Mouse (Mus musculus): Measurements from ENCODE around the gene Gga3. TPM values are rescaled to one million over a fixed set of nuclear protein-coding genes. Genes with fewer than 3 reads are reported as not detected.

Gga3 gene
- polyA plus RNA-seq (2017; shearing (Covaris generic)), result 51.5 TPM

DNA sequence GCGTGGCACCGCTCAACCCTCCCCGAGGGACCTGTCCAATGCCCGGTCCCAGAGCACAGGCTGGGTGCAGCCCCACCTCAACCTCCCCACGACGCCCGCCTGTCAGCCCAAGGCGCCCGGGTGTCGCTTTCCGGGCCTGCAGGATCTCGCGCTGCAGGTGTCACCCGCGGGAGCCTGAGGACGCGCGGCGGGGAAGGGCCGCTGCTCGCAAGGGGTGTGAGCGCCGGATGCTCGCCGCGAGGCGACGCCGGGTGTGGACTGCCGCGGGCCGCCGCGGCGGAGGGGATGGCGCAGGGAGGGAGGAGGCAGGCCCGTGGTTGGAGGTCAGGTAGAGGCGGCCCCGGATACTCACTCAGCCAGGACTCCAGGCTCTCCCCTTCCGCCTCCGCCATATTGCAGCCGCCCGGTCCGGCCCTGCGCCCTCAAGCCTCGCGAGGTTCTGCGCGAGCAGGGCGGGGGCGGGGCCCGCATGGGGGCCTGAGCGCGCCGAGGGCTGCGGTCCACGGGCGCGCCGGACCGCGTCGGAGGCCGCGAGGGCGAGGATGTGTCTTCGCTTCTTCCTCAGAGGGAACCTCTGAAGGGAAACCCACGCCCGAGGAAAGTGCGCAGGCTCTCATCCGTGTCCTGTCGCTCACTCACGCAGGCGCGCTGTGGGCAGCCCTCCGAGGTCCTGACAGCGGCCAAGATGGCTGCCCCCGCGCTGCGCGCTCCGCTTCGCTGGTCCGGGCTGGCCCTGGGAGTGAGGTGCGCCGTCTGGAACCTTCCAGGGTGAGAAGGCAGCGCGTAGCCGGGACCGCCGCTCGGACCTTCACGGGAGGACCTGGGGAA, at the start of gene Gga3, which contains the start of gene Mrps7:
TSS of gene Gga3 (minus strand) at position 576 of the 828 bp plus-strand sequence.
TSS of gene Mrps7 (plus strand) at position 450 of the 828 bp plus-strand sequence.

DNA sequence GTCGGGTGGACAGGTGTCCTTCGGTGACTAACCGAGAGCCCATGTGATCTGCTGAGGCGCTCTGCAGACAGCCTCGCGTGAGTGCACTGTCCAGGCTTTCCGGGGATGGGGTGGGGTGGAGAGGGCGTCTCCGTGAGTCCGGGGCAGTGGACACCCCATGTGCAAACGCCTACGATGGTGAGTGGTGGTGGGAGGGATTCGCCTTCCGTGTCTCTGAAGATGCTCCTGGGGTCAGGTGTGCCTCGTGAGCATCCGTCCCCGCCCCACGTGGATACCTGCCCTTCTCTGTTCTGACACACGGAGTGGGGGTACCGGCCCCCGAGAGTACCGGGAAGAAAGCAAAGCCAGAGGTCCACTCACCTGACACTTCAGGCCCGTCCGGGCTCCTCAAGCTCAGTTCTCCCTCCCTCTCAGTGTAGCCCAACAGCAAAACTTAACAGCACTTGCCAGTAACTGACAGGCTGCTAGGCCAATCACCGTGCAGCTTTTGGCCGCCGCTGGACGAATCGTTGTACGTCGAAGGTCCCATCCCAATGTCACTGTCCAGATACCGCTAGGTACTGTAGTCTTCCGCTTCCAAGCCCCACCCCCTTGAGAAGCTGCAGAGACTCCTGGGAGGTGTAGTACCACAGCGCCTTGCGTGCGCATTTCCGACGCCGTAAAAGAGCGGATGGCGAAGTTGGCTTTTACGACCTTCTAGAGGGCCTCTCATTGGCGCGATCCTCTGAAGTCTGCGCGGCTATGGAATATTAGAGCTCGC, 24.0 kb upstream of the Gga3 start, which contains the start of gene Slc25a19:
TSS of gene Slc25a19 (minus strand) at position 591 of the 760 bp plus-strand sequence.

DNA sequence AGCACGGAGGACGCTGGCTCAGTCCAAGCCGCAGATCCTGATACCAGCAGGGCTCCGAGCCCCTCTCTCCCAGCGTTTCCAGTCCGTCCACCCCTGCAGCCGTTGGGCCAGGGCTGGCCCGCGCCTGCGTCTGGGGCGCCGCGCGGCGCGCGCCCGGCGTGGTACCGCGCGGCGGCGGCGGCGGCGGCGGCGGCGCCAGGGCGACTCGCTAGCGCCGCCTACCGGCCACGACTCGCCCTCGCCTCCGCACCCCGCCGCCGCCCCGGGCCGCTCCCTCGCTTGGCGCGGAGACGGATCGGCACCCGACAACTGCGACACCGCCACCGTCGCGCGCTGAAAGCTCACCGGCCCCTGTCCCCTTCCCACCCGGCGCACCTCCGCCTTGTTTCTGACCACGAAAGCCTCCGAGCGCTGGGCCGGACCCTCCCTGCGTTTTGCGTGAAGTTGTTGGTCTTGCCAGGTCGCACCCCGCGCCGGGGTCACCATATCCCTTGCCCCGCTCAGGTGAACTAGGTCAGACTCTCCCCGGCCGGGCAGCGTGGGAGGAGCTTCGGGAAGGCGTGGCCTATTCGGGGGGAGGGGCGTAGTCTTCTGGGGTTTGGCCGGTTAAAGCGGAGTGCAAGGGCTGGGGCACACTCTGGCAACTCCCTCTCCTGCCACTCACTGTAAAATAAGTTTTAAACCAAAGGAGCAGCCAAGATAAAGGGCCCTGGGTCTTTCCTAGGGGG, 8.7 kb upstream of the Gga3 start, which contains the start of gene Mif4gd:
TSS of gene Mif4gd (minus strand) at position 560 of the 728 bp plus-strand sequence.

DNA sequence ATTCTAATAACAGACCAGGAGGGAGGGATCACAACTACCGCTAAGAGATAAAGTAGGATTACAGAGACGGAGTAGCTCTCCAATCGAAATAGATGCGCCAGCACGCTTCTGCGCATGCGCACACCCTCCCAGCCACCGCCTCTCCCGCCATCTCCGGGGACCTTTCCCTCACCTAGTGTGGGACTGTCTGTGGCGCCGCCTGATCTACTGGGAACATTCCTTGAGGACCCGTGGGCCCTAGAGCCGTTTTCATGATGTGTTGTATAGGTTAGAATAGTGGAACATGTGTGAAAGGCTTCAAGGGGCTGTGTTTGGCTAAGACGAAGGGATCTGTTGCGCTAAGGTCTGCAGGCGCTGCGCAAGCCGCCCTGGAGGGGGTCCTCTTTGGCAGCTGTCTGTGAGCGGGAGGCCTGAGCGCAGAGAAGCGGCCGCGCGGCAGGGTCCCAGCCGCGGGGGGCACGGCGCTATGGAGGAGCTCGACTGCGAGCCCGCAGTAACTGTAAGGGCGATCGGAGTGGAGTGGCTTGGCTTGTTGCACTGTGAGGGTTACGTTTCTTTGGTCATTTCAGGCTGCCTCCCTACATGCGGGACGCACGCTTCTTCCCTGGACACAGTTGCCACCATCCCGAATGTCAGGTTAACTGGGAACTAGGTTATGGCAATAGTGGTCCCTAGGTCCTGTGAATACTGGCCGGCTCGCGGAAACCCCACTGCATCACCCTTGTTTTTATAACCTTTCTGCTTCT, 39.6 kb downstream of the Gga3 start, which contains the start of gene Nup85:
TSS of gene Nup85 (plus strand) at position 371 of the 746 bp plus-strand sequence.

DNA sequence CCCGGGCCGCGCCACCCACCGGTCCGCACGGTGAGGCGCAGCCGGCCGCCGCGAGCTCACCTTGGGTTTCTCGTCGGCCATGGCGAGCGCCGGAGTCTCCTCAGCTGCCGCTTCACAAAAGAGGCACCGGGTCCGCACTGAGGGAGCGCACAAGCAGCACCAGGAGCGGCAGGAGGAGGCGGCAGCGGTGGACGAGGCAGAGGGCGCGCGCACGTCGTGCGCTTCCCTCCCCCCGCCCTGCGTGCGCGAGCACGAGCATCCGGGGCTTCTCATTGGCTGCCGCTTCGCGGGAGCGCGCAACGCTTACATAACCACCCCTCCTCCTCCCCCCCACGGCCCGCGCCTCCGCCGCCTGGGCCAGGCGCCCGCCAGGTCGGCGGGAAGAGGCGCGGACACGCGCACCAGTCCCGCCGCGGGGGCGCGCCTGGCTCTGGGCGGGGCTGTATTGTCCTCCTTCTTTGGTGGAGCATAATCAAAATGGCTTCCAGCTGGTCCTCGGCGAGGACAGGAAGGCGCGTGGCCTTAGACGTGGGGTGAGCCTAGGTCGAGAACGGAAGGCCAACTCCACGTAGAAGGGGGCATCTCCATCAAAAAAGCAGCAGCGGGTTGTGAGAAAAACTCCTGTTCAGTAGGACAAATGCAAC, 67.7 kb downstream of the Gga3 start, which contains the start of gene Sumo2:
TSS of gene Sumo2 (minus strand) at position 239 of the 644 bp plus-strand sequence.

Other genes starting within 250 kb of the Gga3 start
- 60.2 TPM for gene Hid1, start 236.3 kb downstream of the Gga3 start, polyA plus RNA-seq (2017; shearing (Covaris generic))
- gene Cdr2l, start 222.1 kb downstream of the Gga3 start, polyA plus RNA-seq (2017; shearing (Covaris generic)), result 0.55 TPM
- 102 TPM for gene Mrpl58, start 200.3 kb downstream of the Gga3 start, polyA plus RNA-seq (2017; shearing (Covaris generic))
- gene Atp5h, start 184.1 kb downstream of the Gga3 start, polyA plus RNA-seq (2017; shearing (Covaris generic)), result 486 TPM
- 106 TPM for gene Kctd2, start 183.9 kb downstream of the Gga3 start, polyA plus RNA-seq (2017; shearing (Covaris generic))
- gene Trim80, start 163.5 kb downstream of the Gga3 start, polyA plus RNA-seq (2017; shearing (Covaris generic)), result not detected
- gene Slc16a5, start 141.6 kb downstream of the Gga3 start, polyA plus RNA-seq (2017; shearing (Covaris generic)), result 14.1 TPM
- 65.1 TPM for gene Armc7, start 128.4 kb downstream of the Gga3 start, polyA plus RNA-seq (2017; shearing (Covaris generic))
- gene Nt5c, start 112.2 kb downstream of the Gga3 start, polyA plus RNA-seq (2017; shearing (Covaris generic)), result 244 TPM
- gene Jpt1, start 89.7 kb downstream of the Gga3 start, polyA plus RNA-seq (2017; shearing (Covaris generic)), result 310 TPM
- gene Sumo2, start 67.8 kb downstream of the Gga3 start, polyA plus RNA-seq (2017; shearing (Covaris generic)), result 541 TPM
- gene Nup85, start 39.6 kb downstream of the Gga3 start, polyA plus RNA-seq (2017; shearing (Covaris generic)), result 76.6 TPM
- gene Mrps7, start 126 bp downstream of the Gga3 start, polyA plus RNA-seq (2017; shearing (Covaris generic)), result 62.9 TPM
- gene Mif4gd, start 8.9 kb upstream of the Gga3 start, polyA plus RNA-seq (2017; shearing (Covaris generic)), result 168 TPM
- gene Slc25a19, start 24.2 kb upstream of the Gga3 start, polyA plus RNA-seq (2017; shearing (Covaris generic)), result 27.4 TPM
- 176 TPM for gene Grb2, start 104.5 kb upstream of the Gga3 start, polyA plus RNA-seq (2017; shearing (Covaris generic))
- gene Tmem94, start 161.4 kb upstream of the Gga3 start, polyA plus RNA-seq (2017; shearing (Covaris generic)), result 20.7 TPM
- gene Caskin2, start 209.6 kb upstream of the Gga3 start, polyA plus RNA-seq (2017; shearing (Covaris generic)), result 0.30 TPM
- 24.6 TPM for gene Tsen54, start 210.7 kb upstream of the Gga3 start, polyA plus RNA-seq (2017; shearing (Covaris generic))
- gene Llgl2, start 220.0 kb upstream of the Gga3 start, polyA plus RNA-seq (2017; shearing (Covaris generic)), result 25.9 TPM